Comparison of ENCODE assay signal across 33 mouse cellular contexts in genomic region chr6:115245500-115246058, GRCm38 (mm10). TPM values are rescaled to one million over a fixed set of nuclear protein-coding genes. Genes with fewer than 3 reads are reported as not detected.
A peak's percentile ranks its signal among the peaks of the same experiment; 100 is the strongest.
DNase-seq lines count a peak whose midpoint lies in the region; ATAC-seq and TF ChIP-seq lines count a peak whose summit lies in the region.
"Had no signal": no experiment of that assay in that cellular context is flagged by ENCODE, and none has a peak within 500 bp of the region (broad histone marks: within the 10 kb centered on the region; RNA-seq: fewer than 3 reads in every experiment).

No protein-coding gene starts in this region.

- H3K27ac ChIP-seq in cerebellum, adult 2 months (ENCODE audit: insufficient read depth, low read length) = peak overlapping the region; percentile 18; the same call in 1 of the 2 replicates
- H3K27ac ChIP-seq in layer of hippocampus, adult 2 months = peak overlapping the region; percentile 29; the same call in 1 of the 2 replicates
- H3K27ac ChIP-seq in brown adipose tissue, adult 24 weeks (replicated peaks; ENCODE audit: low read depth, low read length) = peak overlapping the region; percentile 29
- no peak overlapping the region for H3K27ac ChIP-seq in midbrain, embryonic 11.5 days (ENCODE audit: low read depth, low read length)
- H3K27ac ChIP-seq: embryonic facial prominence, embryonic 10.5 days; embryonic facial prominence, embryonic 13.5 days; forebrain, embryonic 12.5 days; forebrain, embryonic 15.5 days; heart, embryonic 15.5 days; hindbrain, embryonic 10.5 days; hindbrain, embryonic 13.5 days; intestine, embryonic 15.5 days had no signal

- ATAC-seq in frontal cortex, adult (ENCODE audit: low TSS enrichment) = peak; percentile 53; the same call in 1 of the 2 replicates
- no peak for ATAC-seq in midbrain, embryonic 11.5 days (ENCODE audit: low FRiP score)
- ATAC-seq: CD4-positive, CD25-positive, alpha-beta regulatory T cell, adult 4 months; forebrain, embryonic 15.5 days; hindbrain, embryonic 16.5 days; intestine, embryonic 15.5 days had no signal

- DNase-seq in cerebellum, adult 2 months = peak in 1 of 2 experiments; percentile 75
- DNase-seq in cerebellum, postnatal 14 days = no peak
- no peak for DNase-seq in frontal cortex, postnatal 25 days (ENCODE audit: low spot score in 2 of 2)
- no peak for DNase-seq in layer of hippocampus, adult 2 months (ENCODE audit: low spot score in 2 of 2)
- no peak for DNase-seq in layer of hippocampus, postnatal 14 days (ENCODE audit: low spot score in 2 of 2)
- no peak for DNase-seq in midbrain, embryonic 11.5 days (ENCODE audit: low spot score, missing footprints)
- DNase-seq: adrenal gland, adult 2 months; adrenal gland, postnatal 25 days; embryo, embryonic 11 days; gastrocnemius, postnatal 36 days; heart, postnatal 10 days; heart, postnatal 36 days; kidney, adult 11 months; kidney, adult 8-10 months had no signal

- H3K9ac ChIP-seq in midbrain, embryonic 11.5 days (ENCODE audit: low read length) = no peak overlapping the region
- H3K9ac ChIP-seq: embryonic facial prominence, embryonic 13.5 days; forebrain, embryonic 12.5 days; forebrain, embryonic 15.5 days; heart, embryonic 12.5 days; heart, embryonic 15.5 days; hindbrain, embryonic 13.5 days; intestine, embryonic 15.5 days had no signal

- H3K27me3 ChIP-seq in cerebellum, adult 2 months (ENCODE audit: control insufficient read depth, insufficient read depth, low read length) = no peaks in the 10 kb centered on the region
- H3K27me3 ChIP-seq in midbrain, embryonic 11.5 days (ENCODE audit: control insufficient read depth, insufficient read depth, low read length) = no peaks in the 10 kb centered on the region
- H3K27me3 ChIP-seq: embryonic facial prominence, embryonic 13.5 days; forebrain, embryonic 15.5 days; intestine, embryonic 15.5 days had no signal

- H3K4me2 ChIP-seq in midbrain, embryonic 11.5 days = no peak overlapping the region
- H3K4me2 ChIP-seq: embryonic facial prominence, embryonic 13.5 days; forebrain, embryonic 12.5 days; forebrain, embryonic 15.5 days; heart, embryonic 12.5 days; heart, embryonic 15.5 days; hindbrain, embryonic 13.5 days; intestine, embryonic 15.5 days had no signal

- no peak for TF ChIP-seq CTCF in cerebellum, adult 2 months (IDR thresholded peaks at IDR 0.05; ENCODE audit: borderline replicate concordance, insufficient read depth, low read depth, low read length)
- TF ChIP-seq CTCF in layer of hippocampus, adult 2 months (conservative IDR thresholded peaks at IDR 0.05) = no peak

- no peaks in the 10 kb centered on the region for H3K36me3 ChIP-seq in midbrain, embryonic 11.5 days (ENCODE audit: control insufficient read depth, insufficient read depth, low read length)
- H3K36me3 ChIP-seq: embryonic facial prominence, embryonic 10.5 days; embryonic facial prominence, embryonic 13.5 days; forebrain, embryonic 12.5 days; heart, embryonic 12.5 days; heart, embryonic 15.5 days; hindbrain, embryonic 10.5 days; intestine, embryonic 15.5 days had no signal

- WGBS in cerebellum, adult 2 months = 39% methylated on average over 3 of the region's 3 CpGs
- 82% methylated on average over 3 of the region's 3 CpGs for WGBS in midbrain, embryonic 11.5 days

- H3K4me3 ChIP-seq in cerebellum, adult 2 months (replicated peaks; ENCODE audit: insufficient read depth, low read depth, low read length) = no peak overlapping the region
- no peak overlapping the region for H3K4me3 ChIP-seq in layer of hippocampus, adult 2 months
- H3K4me3 ChIP-seq in brown adipose tissue, adult 24 weeks (ENCODE audit: insufficient read depth, low read depth, low read length) = no peak overlapping the region
- no peak overlapping the region for H3K4me3 ChIP-seq in midbrain, embryonic 11.5 days (ENCODE audit: low read depth, low read length)
- H3K4me3 ChIP-seq: embryonic facial prominence, embryonic 10.5 days; embryonic facial prominence, embryonic 13.5 days; erythroblast, embryonic 14.5 days; forebrain, embryonic 12.5 days; forebrain, embryonic 15.5 days; heart, embryonic 12.5 days; heart, embryonic 15.5 days; hindbrain, embryonic 10.5 days; hindbrain, embryonic 13.5 days; intestine, embryonic 15.5 days had no signal

- H3K9me3 ChIP-seq in midbrain, embryonic 11.5 days (ENCODE audit: control insufficient read depth, low read length) = no peaks in the 10 kb centered on the region
- H3K9me3 ChIP-seq: embryonic facial prominence, embryonic 10.5 days; embryonic facial prominence, embryonic 13.5 days; forebrain, embryonic 12.5 days; forebrain, embryonic 15.5 days; heart, embryonic 12.5 days; heart, embryonic 15.5 days; hindbrain, embryonic 10.5 days; hindbrain, embryonic 13.5 days; intestine, embryonic 15.5 days had no signal

- H3K4me1 ChIP-seq in cerebellum, adult 2 months (ENCODE audit: control insufficient read depth, insufficient read depth, low read length) = peaks cover 47% of the 10 kb centered on the region
- H3K4me1 ChIP-seq in brown adipose tissue, adult 24 weeks (ENCODE audit: control insufficient read depth, insufficient read depth, insufficient read length, low read length) = peaks cover 27% of the 10 kb centered on the region
- H3K4me1 ChIP-seq in midbrain, embryonic 11.5 days (ENCODE audit: control insufficient read depth, insufficient read depth, low read length) = peaks cover 5% of the 10 kb centered on the region; the same call in 1 of the 2 replicates
- H3K4me1 ChIP-seq: embryonic facial prominence, embryonic 10.5 days; embryonic facial prominence, embryonic 13.5 days; forebrain, embryonic 15.5 days; hindbrain, embryonic 10.5 days; hindbrain, embryonic 13.5 days; intestine, embryonic 15.5 days had no signal

- no peak for TF ChIP-seq POLR2A in cerebellum, adult 2 months (IDR thresholded peaks at IDR 0.05; ENCODE audit: borderline replicate concordance, insufficient read depth, low read length)

RNA-seq across cellular contexts. Expression of gene Timp4, which starts 6.4 kb away (rescaled TPM):
- 111 and 118 TPM in 2 replicates for polyA plus RNA-seq in cerebellum, adult 2 months (2012; rRNA removed)
- 10 to 100 TPM; 19.4 to 22.6 TPM for total RNA-seq in layer of hippocampus, adult 2 months (2021)
- 10 to 100 TPM; 25.2 to 34.6 TPM for total RNA-seq in layer of hippocampus, postnatal 14 days (2021)
- polyA plus RNA-seq in brown adipose tissue, adult 24 weeks (2012; ENCODE audit: insufficient read depth, insufficient read length, missing spikeins) = 11.1 and 36.6 TPM in 2 replicates
- polyA plus RNA-seq in midbrain, embryonic 11.5 days (2014; fragmentation: Nextera tagmentation; extraction: Ambion mirVana) = 0.05 and 0.06 TPM in 2 replicates
- total RNA-seq: granulocyte monocyte progenitor cell, adult 5-6 weeks; MEL had no signal
- polyA plus RNA-seq: erythroblast, embryonic 14.5 days; heart, embryonic 12.5 days had no signal

RNA-seq across cellular contexts. Expression of gene Gm17482, which starts 18.4 kb away (rescaled TPM):
- polyA plus RNA-seq in cerebellum, adult 2 months (2012; rRNA removed) = not detected in 2 replicates
- not detected for total RNA-seq in layer of hippocampus, adult 2 months (2021)
- not detected for total RNA-seq in layer of hippocampus, postnatal 14 days (2021)
- not detected in 2 replicates for polyA plus RNA-seq in brown adipose tissue, adult 24 weeks (2012; ENCODE audit: insufficient read depth, insufficient read length, missing spikeins)
- polyA plus RNA-seq in midbrain, embryonic 11.5 days (2014; fragmentation: Nextera tagmentation; extraction: Ambion mirVana) = not detected in 2 replicates
- total RNA-seq: adrenal gland, adult 2 months; adrenal gland, postnatal 25 days; gastrocnemius, adult 8-10 months; gastrocnemius, postnatal 36 days; granulocyte monocyte progenitor cell, adult 5-6 weeks; heart, postnatal 10 days; heart, postnatal 36 days; MEL had no signal
- polyA plus RNA-seq: adrenal gland, adult 2 months; C2C12; CD4-positive, CD25-positive, alpha-beta regulatory T cell, adult 4 months; cortical plate, adult 2 months; embryonic facial prominence, embryonic 10.5 days; embryonic facial prominence, embryonic 13.5 days; erythroblast, embryonic 14.5 days; forebrain, embryonic 12.5 days; forebrain, embryonic 15.5 days; heart, embryonic 12.5 days; heart, embryonic 15.5 days; hindbrain, embryonic 10.5 days; hindbrain, embryonic 13.5 days; hindbrain, embryonic 16.5 days; intestine, embryonic 15.5 days had no signal

Comparison
In these comparisons a context has a peak if more than half of its experiments do, and no peak if none do; other contexts are left out.
1. RNA of gene Timp4, which starts 6.4 kb away (polyA plus RNA-seq): 111 to 118 TPM in cerebellum, adult 2 months and 11.1 to 36.6 TPM in brown adipose tissue, adult 24 weeks; 0.05 to 0.06 TPM in midbrain, embryonic 11.5 days; every median in the first group is over 10 times any median in the second.